Mouse (Mus musculus) heart, adult 18-20 months (tissue): Measurements from ENCODE around the gene Zfp69. TPM values are rescaled to one million over a fixed set of nuclear protein-coding genes. Genes with fewer than 3 reads are reported as not detected.

Experiments used
- DNase-seq, 2 experiments: peaks; one replicate each; pipeline ENCODE4 v3.0.0; 2021 to 2022; ENCODE audit warnings: mixed read lengths in 1 of 2
- microRNA-seq, 2 experiments: library from miRNA; unstranded; fragments of <30 nt; microRNA quantifications; one replicate each; pipeline ENCODE4 v1.2.0; 2022
- total RNA-seq, 2 experiments: library from RNA; stranded (reverse); gene quantifications; 2 replicates each; pipeline ENCODE4 v1.2.3; 2021

The Zfp69 gene
- total RNA-seq, 2 experiments from 2014 or later = 0.75 to 1.1 TPM

- no peak for DNase-seq
Observed at GRCm38 (mm10) chr4:120885208-120886120, 66.0 kb downstream of the Zfp69 start.

- DNase-seq = no peak
Observed at GRCm38 (mm10) chr4:120882002-120882625, 69.4 kb downstream of the Zfp69 start.

GRCm38 (mm10) chr4:120880731-120881432 lies 70.6 kb downstream of the Zfp69 start:
- no peak for DNase-seq

Small RNAs within 50 kb of the gene (microRNA-seq; reads per million reads assigned to microRNA genes)
- 0.76 to 1.1 reads per million in 2 experiments for gene Mir7015

Other genes starting within 250 kb of the Zfp69 start
- 1 to 10 TPM; 1.5 to 1.9 TPM for gene Kcnq4, start 203.1 kb downstream of the Zfp69 start, total RNA-seq
- gene Nfyc, start 120.1 kb downstream of the Zfp69 start, total RNA-seq = 10 to 100 TPM; 39.5 to 42.6 TPM
- gene Rims3, start 96.9 kb downstream of the Zfp69 start, total RNA-seq = under 1 TPM in 1 of 2 experiments, not detected in 1; 0.05 TPM
- 1 to 10 TPM; 1.9 to 2.0 TPM for gene Exo5, start 26.7 kb downstream of the Zfp69 start, total RNA-seq
- 10 to 100 TPM; 43.8 to 51.5 TPM for gene Smap2, start 65.5 kb upstream of the Zfp69 start, total RNA-seq
- gene Col9a2, start 87.7 kb upstream of the Zfp69 start, total RNA-seq = under 1 TPM in 1 of 2 experiments, not detected in 1; 0.41 TPM
- 10 to 100 TPM; 24.5 TPM for gene Zmpste24, start 146.5 kb upstream of the Zfp69 start, total RNA-seq
- gene Tmco2, start 157.5 kb upstream of the Zfp69 start, total RNA-seq = not detected